Mouse (Mus musculus) liver, adult (tissue): ENCODE measurements at regions not wholly inside any gene's neighbourhood (a gene's known extent, or its start where the extent isn't known, plus 50 kb on each side); places are given as distances from the start of the nearest gene placed in this dataset.

Source experiments
- GATA4 ChIP-seq: IDR thresholded peaks from 2 replicates; pipeline ENCODE4 v1.6.1; 2014; ENCODE audit warnings: mild to moderate bottlenecking, low read length; ENCODE audit not compliant: insufficient replicate concordance

- no peak for TF ChIP-seq GATA4
Observed at GRCm38 (mm10) chr9:43453953-43454582, 143.4 kb downstream of the Trim29 start.

GRCm38 (mm10) chr9:43457736-43458135 lies 147.1 kb downstream of the Trim29 start:
- no peak for TF ChIP-seq GATA4

DNA sequence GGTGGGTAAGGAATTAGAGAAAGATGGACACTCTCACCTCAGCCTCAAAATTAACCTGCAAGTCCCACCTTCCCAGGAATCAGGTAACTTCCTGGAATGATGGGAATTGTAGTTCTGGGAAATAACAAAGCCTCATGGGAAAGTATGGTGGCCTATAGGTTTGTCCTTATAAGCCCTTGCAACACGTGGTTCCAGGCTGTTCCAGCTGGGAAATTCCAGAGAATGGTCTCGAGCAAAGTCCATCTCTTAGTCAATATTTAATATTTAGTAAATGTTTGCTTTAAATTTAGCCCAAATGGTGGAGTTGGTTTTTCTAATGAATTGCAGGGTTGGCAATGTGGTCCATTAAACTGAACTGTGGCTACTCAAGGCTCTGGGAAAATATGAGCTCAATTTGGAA lies 150.5 kb downstream of the Trim29 start:
- TF ChIP-seq GATA4: no peak

DNA sequence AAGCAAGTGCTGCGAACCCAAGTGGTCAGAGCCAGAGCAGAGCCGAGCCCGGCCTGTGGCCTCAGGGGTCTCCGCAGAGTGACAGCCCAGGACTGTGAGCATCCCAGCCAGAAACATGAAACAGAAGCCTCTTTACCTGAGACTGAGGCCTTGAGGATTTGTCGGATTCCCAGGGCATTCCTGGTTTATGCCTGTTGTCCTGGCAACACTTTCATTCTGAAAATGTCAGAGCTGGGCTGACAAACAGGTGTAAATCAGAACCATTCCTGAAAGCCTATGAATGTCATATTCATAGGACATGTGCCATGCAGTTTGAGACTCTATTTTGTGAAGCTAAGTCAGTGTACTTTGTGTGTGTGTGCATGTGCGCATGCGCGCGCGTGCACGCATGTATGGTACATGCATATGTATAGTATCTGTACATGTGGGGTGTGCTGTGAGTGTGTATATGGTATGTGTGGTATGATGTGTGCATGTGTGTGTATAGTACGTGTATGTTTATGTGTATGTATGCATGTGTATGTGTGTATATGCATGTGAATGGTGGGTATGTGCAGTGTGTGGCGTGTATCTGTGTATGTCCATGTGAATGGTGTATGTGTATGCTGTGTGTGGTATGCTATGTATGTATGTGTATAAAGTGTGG lies 152.9 kb downstream of the Trim29 start:
- TF ChIP-seq GATA4: no peak

DNA sequence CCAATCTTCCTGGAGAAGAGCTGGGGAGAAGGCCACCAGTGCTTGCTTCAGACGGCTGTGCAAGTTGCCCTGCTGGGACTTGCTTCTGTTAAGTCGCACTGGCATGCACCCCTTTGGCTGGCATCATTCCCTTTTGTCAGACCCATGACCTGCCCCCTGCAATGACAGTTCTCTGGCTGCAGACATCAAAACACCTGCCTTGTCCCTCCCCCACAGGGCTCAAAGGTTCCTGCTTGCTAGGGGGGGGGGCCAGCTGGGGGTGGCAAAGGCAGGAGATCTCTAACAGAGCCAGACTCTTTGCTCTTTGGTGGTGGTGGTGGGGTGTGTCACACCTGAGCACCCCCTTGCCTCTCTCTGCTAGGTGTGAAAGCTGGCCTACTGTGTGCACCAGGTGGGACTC lies 154.5 kb downstream of the Trim29 start:
- TF ChIP-seq GATA4: no peak

- no peak for TF ChIP-seq GATA4
Observed at GRCm38 (mm10) chr9:43465731-43466330, 155.2 kb downstream of the Trim29 start.

- TF ChIP-seq GATA4: no peak
Observed at GRCm38 (mm10) chr9:43466883-43467282, 156.2 kb downstream of the Trim29 start.

- TF ChIP-seq GATA4: no peak
Observed at GRCm38 (mm10) chr9:43469215-43469614, 158.6 kb downstream of the Trim29 start.

GRCm38 (mm10) chr9:43472231-43472630 lies 161.6 kb downstream of the Trim29 start:
- no peak for TF ChIP-seq GATA4

- TF ChIP-seq GATA4: no peak
Observed at GRCm38 (mm10) chr9:43473164-43473563, 162.5 kb downstream of the Trim29 start.

- TF ChIP-seq GATA4: no peak
Observed at GRCm38 (mm10) chr9:43473601-43474302, 163.1 kb downstream of the Trim29 start.

DNA sequence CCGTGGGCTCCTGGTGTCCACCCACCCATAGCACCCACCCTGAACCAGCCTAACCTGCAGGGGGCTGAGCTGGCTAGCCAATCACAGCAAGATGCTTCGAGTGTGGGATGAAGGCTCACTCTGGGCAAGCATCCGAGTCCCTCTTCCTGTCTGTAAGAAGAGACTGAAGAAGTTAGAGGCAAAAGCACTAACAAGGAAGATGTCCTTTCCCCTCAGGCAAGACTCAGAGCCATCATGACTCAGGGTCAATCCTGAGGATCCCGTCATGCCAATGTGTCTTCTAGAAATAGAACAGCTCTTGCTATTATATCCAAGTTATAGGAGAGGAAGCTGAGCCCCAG lies 163.6 kb downstream of the Trim29 start:
- no peak for TF ChIP-seq GATA4

GRCm38 (mm10) chr9:43480826-43481591 lies 170.4 kb downstream of the Trim29 start:
- no peak for TF ChIP-seq GATA4

DNA sequence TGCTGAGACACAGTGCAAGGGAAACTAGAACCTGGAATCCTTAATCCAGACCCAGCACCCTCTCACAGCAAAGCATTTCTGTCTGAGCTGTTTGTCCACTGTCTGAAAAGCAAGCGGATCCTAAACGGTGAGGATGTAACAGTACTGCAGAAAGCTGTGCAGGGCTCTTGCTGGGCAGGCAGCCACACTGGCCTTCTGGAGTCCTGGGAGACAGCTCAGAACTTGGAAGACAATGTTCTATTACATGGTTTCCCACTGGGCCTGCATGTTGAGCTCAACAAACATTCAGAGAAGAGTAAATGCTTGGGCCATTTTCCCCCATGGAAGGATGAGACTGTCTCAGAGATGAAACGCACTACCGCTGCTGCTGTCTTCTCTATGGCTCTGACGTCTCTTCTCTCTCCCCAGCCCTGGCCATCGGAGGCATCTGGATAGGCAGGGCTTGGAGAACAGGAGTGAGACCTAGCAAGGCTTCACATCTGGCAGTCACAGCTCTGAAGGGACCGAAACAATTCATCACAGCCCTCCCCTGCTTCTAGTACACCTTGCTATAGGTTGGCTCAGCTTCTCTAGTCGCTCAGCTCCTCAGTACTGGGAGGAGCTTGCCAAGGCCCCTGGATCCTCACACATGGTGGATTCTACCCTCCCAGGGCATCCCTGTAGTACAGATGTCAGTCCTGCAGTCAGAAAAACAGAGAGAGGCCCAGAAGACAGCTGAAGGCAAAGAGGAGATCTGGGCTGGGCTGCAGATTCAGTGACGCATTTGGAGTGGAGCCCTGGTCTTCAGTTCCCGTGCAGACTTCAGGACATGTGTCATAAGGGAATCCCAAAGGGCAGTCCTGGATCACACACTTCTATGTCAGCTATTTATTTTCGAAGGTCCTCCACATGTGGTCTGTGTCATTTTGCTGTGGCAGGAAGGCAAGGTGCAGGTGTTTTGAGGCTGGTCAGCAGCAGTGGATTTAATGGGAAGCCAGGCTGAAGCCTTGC lies 171.7 kb downstream of the Trim29 start:
- TF ChIP-seq GATA4: no peak
